Mouse (Mus musculus): ENCODE data around the gene Zfp961. TPM values are rescaled to one million over a fixed set of nuclear protein-coding genes. Genes with fewer than 3 reads are reported as not detected.
"Not testable (repeated sequence)": the region's sequence is repeated elsewhere in the genome, so short reads cannot be mapped to it uniquely, and the experiment has no call there.

Gene Zfp961
- total RNA-seq, 1 experiment, result 79.0 TPM

DNA sequence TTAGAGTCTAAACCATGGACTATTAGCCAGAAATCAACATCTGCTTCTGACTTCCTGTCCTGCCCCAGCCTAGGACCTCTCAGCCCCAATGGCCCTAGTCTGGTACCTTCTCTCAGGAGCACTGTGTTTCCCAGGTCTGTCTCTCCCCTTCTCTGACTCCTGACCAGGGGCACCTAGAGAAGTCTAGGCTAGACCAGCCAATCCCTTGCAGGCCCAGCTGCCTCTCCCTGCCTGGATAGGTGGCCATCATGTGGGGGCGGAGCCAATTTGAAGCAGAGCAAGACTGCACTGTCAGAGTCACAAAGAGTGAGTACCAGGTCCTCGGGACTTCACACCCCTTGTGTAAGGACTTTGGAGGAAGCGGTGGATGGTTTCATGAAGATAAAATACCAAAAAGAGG lies 58.6 kb downstream of the Zfp961 start, which contains the start of gene Cyp4f18:
Cyp4f18 (minus strand) TSS at position 154 of the 400 bp plus-strand sequence.
- Histone ChIP-seq H3K9me3 (ENCODE audit: control insufficient read depth, insufficient read depth, low read depth, low read length) (no peaks in the 10 kb centered on the region), H3K4me1 (ENCODE audit: control insufficient read depth in 2 of 2, insufficient read depth in 2 of 2, low read length in 2 of 2, poor library complexity in 1 of 2) (no peaks in the 10 kb centered on the region), H3K27ac (ENCODE audit: insufficient read depth, low read depth, low read length, poor library complexity, severe bottlenecking) (no peak within 1 kb of the TSS), H3K9ac (ENCODE audit: insufficient read depth, low read depth, low read length, poor library complexity, severe bottlenecking) (no peak within 1 kb of the TSS), H3K4me3 (ENCODE audit: insufficient read depth in 1 of 2, low read depth in 1 of 2, low read length in 2 of 2, poor library complexity in 1 of 2, severe bottlenecking in 1 of 2) (no peak within 1 kb of the TSS), H3K36me3 (ENCODE audit: control insufficient read depth, insufficient read depth, low read length, poor library complexity, severe bottlenecking) (no peaks in the 10 kb centered on the region)
- TF ChIP-seq HCFC1 (IDR thresholded peaks at IDR 0.05; ENCODE audit: borderline replicate concordance, insufficient read depth, low read length) (no peak), MAFK (IDR thresholded peaks at IDR 0.05; ENCODE audit: insufficient read depth, low read depth, low read length) (no peak), ZC3H11A (IDR thresholded peaks at IDR 0.05; ENCODE audit: borderline replicate concordance, low read depth, low read length) (no peak), ZNF384 (IDR thresholded peaks at IDR 0.05; ENCODE audit: low read depth, low read length) (no peak), CHD2 (IDR thresholded peaks at IDR 0.05; ENCODE audit: low read depth, low read length) (no peak)
- no peak for DNase-seq (ENCODE audit: low read depth, low spot score)
- in situ Hi-C loops (cut with MboI; ENCODE audit: low sequenced_read_pairs in 2 of 2, unreplicated experiment in 2 of 2), result no loop called here

DNA sequence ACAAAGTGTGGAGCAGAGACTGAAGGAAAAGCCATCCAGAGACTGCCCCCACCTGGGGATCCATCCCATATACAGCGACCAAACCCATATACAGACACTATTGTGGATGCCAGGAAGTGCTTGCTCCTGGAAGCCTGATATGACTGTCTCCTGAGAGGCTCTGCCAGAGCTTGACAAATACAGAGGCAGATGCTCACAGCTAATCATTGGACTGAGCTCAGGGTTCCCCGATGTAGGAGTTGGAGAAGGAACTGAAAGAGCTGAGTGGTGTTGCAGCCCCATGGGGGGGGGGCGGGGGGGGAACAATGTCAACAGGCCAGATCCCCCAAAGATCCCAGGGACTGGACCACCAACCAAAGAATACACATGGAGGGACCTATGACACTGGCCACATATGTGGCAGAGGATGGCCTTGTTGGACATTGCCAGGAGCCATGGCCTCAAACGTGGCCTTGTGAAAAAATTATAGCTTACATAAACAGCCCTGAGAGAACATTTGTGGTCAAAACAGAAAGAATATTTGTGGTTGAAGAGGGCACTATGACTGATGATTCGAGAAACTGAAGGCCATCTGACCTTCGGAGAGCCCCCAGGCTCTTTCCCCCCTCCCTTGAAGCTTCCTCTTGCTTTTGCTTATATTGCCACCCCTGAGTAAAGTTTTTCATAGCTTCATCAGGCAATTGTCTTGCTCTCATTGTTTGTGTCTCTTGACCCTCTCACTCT lies 62.8 kb downstream of the Zfp961 start:
- not testable (repeated sequence) for H3K4me1 ChIP-seq (ENCODE audit: control insufficient read depth in 2 of 2, insufficient read depth in 2 of 2, low read length in 2 of 2, poor library complexity in 1 of 2); H3K9me3 ChIP-seq (ENCODE audit: control insufficient read depth, insufficient read depth, low read depth, low read length); H3K4me3 ChIP-seq (ENCODE audit: insufficient read depth in 1 of 2, low read depth in 1 of 2, low read length in 2 of 2, poor library complexity in 1 of 2, severe bottlenecking in 1 of 2); H3K9ac ChIP-seq (ENCODE audit: insufficient read depth, low read depth, low read length, poor library complexity, severe bottlenecking); DNase-seq (ENCODE audit: low read depth, low spot score); H3K27ac ChIP-seq (ENCODE audit: insufficient read depth, low read depth, low read length, poor library complexity, severe bottlenecking); H3K36me3 ChIP-seq (ENCODE audit: control insufficient read depth, insufficient read depth, low read length, poor library complexity, severe bottlenecking)
- in situ Hi-C loops (cut with MboI; ENCODE audit: low sequenced_read_pairs in 2 of 2, unreplicated experiment in 2 of 2), result loop anchor here (10.0 kb wide), 1 partner anchor 61 kb away; no protein-coding TSS in a partner anchor

DNA sequence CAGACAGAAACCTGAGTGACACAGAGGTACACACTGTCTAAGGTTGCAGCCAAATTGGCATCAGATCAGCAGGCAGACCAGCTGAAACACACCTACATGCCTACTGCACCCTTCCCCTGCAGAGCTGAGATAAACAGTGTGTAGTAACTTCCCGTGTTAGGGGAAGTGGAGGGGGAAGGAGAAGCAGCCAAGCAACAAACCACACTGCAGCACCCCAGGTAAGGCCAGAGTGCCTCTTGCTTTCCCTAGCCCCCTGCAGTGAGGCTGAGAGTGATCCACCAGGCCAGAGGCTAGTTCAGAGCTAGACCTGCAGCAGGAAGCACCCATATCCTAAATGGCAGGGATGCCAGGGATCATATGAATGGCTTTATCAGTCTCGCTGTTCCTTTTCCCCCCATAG lies 66.5 kb downstream of the Zfp961 start:
- H3K27ac ChIP-seq (ENCODE audit: insufficient read depth, low read depth, low read length, poor library complexity, severe bottlenecking); H3K9ac ChIP-seq (ENCODE audit: insufficient read depth, low read depth, low read length, poor library complexity, severe bottlenecking); H3K9me3 ChIP-seq (ENCODE audit: control insufficient read depth, insufficient read depth, low read depth, low read length); DNase-seq (ENCODE audit: low read depth, low spot score); H3K4me1 ChIP-seq (ENCODE audit: control insufficient read depth in 2 of 2, insufficient read depth in 2 of 2, low read length in 2 of 2, poor library complexity in 1 of 2); H3K36me3 ChIP-seq (ENCODE audit: control insufficient read depth, insufficient read depth, low read length, poor library complexity, severe bottlenecking); H3K4me3 ChIP-seq (ENCODE audit: insufficient read depth in 1 of 2, low read depth in 1 of 2, low read length in 2 of 2, poor library complexity in 1 of 2, severe bottlenecking in 1 of 2): not testable (repeated sequence)
- in situ Hi-C loops (cut with MboI; ENCODE audit: low sequenced_read_pairs in 2 of 2, unreplicated experiment in 2 of 2), result loop anchor here (10.0 kb wide), 1 partner anchor 57 kb away; no protein-coding TSS in a partner anchor

DNA sequence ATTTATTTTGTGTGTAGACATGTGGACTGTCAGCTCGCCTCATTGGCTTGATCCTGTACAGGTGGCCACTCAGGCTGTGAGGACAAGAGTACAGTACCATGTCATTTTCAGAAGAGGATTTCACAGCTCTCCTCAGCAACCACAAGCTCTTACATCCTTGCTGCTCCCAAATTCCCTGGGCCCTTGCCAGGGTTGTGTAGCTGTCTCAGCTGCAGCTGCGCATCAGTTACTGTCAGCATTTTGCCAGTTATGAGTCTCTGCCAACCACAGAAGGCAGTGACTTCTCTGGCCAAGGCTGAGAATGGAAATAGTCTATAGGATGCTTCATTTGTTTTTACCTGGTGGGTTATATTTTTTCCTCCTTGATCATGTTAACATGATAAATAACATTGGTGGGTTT lies 67.3 kb downstream of the Zfp961 start:
- TF ChIP-seq MAFK (IDR thresholded peaks at IDR 0.05; ENCODE audit: insufficient read depth, low read depth, low read length), result no peak
- no peak for TF ChIP-seq HCFC1 (IDR thresholded peaks at IDR 0.05; ENCODE audit: borderline replicate concordance, insufficient read depth, low read length)
- H3K9me3 ChIP-seq (ENCODE audit: control insufficient read depth, insufficient read depth, low read depth, low read length), result no peaks in the 10 kb centered on the region
- DNase-seq (ENCODE audit: low read depth, low spot score), result no peak
- H3K4me1 ChIP-seq (ENCODE audit: control insufficient read depth in 2 of 2, insufficient read depth in 2 of 2, low read length in 2 of 2, poor library complexity in 1 of 2), result no peaks in the 10 kb centered on the region
- no peak overlapping the region for H3K9ac ChIP-seq (ENCODE audit: insufficient read depth, low read depth, low read length, poor library complexity, severe bottlenecking)
- H3K27ac ChIP-seq (ENCODE audit: insufficient read depth, low read depth, low read length, poor library complexity, severe bottlenecking), result no peak overlapping the region
- in situ Hi-C loops (cut with MboI; ENCODE audit: low sequenced_read_pairs in 2 of 2, unreplicated experiment in 2 of 2), result loop anchor here (10.0 kb wide), 1 partner anchor 57 kb away; no protein-coding TSS in a partner anchor
- H3K36me3 ChIP-seq (ENCODE audit: control insufficient read depth, insufficient read depth, low read length, poor library complexity, severe bottlenecking), result no peaks in the 10 kb centered on the region
- H3K4me3 ChIP-seq (ENCODE audit: insufficient read depth in 1 of 2, low read depth in 1 of 2, low read length in 2 of 2, poor library complexity in 1 of 2, severe bottlenecking in 1 of 2), result no peak overlapping the region

DNA sequence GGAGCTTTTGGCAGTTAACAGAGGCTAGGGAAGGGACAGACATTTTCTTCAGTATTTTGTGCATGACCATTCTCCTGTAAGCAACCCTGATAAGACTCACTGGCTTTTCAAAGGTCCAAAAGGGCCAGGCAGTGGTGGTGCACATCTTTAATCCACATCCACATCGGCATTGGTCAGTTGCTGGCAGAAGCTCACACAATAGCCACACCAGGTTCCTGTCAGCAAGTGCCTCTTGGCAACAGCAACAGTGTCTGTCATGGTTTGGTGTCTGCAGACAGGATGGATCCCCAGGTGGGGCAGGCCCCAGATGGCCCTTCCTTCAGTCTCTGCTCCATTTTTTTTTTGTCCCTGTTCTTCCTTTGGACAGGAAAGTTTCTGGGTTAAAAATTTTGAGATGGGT lies 68.2 kb downstream of the Zfp961 start:
- H3K36me3 ChIP-seq (ENCODE audit: control insufficient read depth, insufficient read depth, low read length, poor library complexity, severe bottlenecking); H3K27ac ChIP-seq (ENCODE audit: insufficient read depth, low read depth, low read length, poor library complexity, severe bottlenecking); H3K4me1 ChIP-seq (ENCODE audit: control insufficient read depth in 2 of 2, insufficient read depth in 2 of 2, low read length in 2 of 2, poor library complexity in 1 of 2); H3K4me3 ChIP-seq (ENCODE audit: insufficient read depth in 1 of 2, low read depth in 1 of 2, low read length in 2 of 2, poor library complexity in 1 of 2, severe bottlenecking in 1 of 2); DNase-seq (ENCODE audit: low read depth, low spot score); H3K9me3 ChIP-seq (ENCODE audit: control insufficient read depth, insufficient read depth, low read depth, low read length); H3K9ac ChIP-seq (ENCODE audit: insufficient read depth, low read depth, low read length, poor library complexity, severe bottlenecking): not testable (repeated sequence)
- in situ Hi-C loops (cut with MboI; ENCODE audit: low sequenced_read_pairs in 2 of 2, unreplicated experiment in 2 of 2), result loop anchor here (10.0 kb wide), 1 partner anchor 56 kb away; no protein-coding TSS in a partner anchor
